Mouse (Mus musculus) megakaryocyte-erythroid progenitor cell, adult 5-6 weeks (primary cell): Measurements from ENCODE around the gene Rrnad1. TPM values are rescaled to one million over a fixed set of nuclear protein-coding genes. Genes with fewer than 3 reads are reported as not detected.
"Not testable (repeated sequence)": the region's sequence is repeated elsewhere in the genome, so short reads cannot be mapped to it uniquely, and the experiment has no call there.

Source experiments
- ATAC-seq: replicated peaks from 2 replicates; pipeline ENCODE4 v1.8.0; 2016; ENCODE audit warnings: mild to moderate bottlenecking, inconsistent platforms; ENCODE audit not compliant: severe bottlenecking, poor library complexity, low FRiP score, low TSS enrichment
- total RNA-seq, 2 experiments: library from RNA; stranded (forward) in 1 of 2; stranded (reverse) in 1 of 2; fragments of 200-1000, 215-1000 nt in 1 of 2; fragments of >200 nt in 1 of 2; fragmentation: Nextera tagmentation in 1 of 2; gene quantifications; 2 replicates each; pipeline ENCODE4 v1.2.3; 2014 to 2017

Gene Rrnad1
- total RNA-seq, 2 experiments from 2014 or later, result 4.1 to 26.9 TPM

- no peak for ATAC-seq
Observed at GRCm38 (mm10) chr3:87893367-87893905, 37.1 kb downstream of the Rrnad1 start.

GRCm38 (mm10) chr3:87891481-87891880, 39.0 kb downstream of the Rrnad1 start:
- ATAC-seq, result no peak

GRCm38 (mm10) chr3:87887400-87887799, 43.1 kb downstream of the Rrnad1 start:
- ATAC-seq, result not testable (repeated sequence)

- ATAC-seq, result no peak
Observed at GRCm38 (mm10) chr3:87886416-87886815, 44.1 kb downstream of the Rrnad1 start.

GRCm38 (mm10) chr3:87886004-87886365, 44.5 kb downstream of the Rrnad1 start:
- ATAC-seq, result peak; percentile 8; the same call in 1 of the 2 replicates

GRCm38 (mm10) chr3:87885281-87886003, 45.1 kb downstream of the Rrnad1 start, which contains the start of gene Prcc:
Prcc (minus strand) TSS chr3:87885608.
- peak; percentile 94 for ATAC-seq

- peak; percentile 49 for ATAC-seq
Observed at GRCm38 (mm10) chr3:87884708-87885251, 45.7 kb downstream of the Rrnad1 start.

- ATAC-seq, result no peak
Observed at GRCm38 (mm10) chr3:87884291-87884690, 46.2 kb downstream of the Rrnad1 start.

- no peak for ATAC-seq
Observed at GRCm38 (mm10) chr3:87877730-87878129, 52.8 kb downstream of the Rrnad1 start.

Other genes with a start within 250 kb of the Rrnad1 start
- gene Lrrc71, start 182.1 kb downstream of the Rrnad1 start, total RNA-seq (2014; fragmentation: Nextera tagmentation), result not detected in 2 replicates
- gene Lrrc71, start 182.1 kb downstream of the Rrnad1 start, total RNA-seq (2017), result 0.23 TPM in 1 of 2 replicates, not detected in the other
- gene Ntrk1, start 135.6 kb downstream of the Rrnad1 start, total RNA-seq (2014; fragmentation: Nextera tagmentation), result not detected in 2 replicates
- not detected in 2 replicates for gene Ntrk1, start 135.6 kb downstream of the Rrnad1 start, total RNA-seq (2017)
- gene Insrr, start 133.8 kb downstream of the Rrnad1 start, total RNA-seq (2014; fragmentation: Nextera tagmentation), result not detected in 2 replicates
- 0.15 TPM in 1 of 2 replicates, not detected in the other for gene Insrr, start 133.8 kb downstream of the Rrnad1 start, total RNA-seq (2017)
- gene Pear1, start 106.4 kb downstream of the Rrnad1 start, total RNA-seq (2014; fragmentation: Nextera tagmentation), result 3.3 and 15.3 TPM in 2 replicates
- 3.2 and 4.3 TPM in 2 replicates for gene Pear1, start 106.4 kb downstream of the Rrnad1 start, total RNA-seq (2017)
- 0.74 and 2.2 TPM in 2 replicates for gene Sh2d2a, start 84.0 kb downstream of the Rrnad1 start, total RNA-seq (2014; fragmentation: Nextera tagmentation)
- 5.2 TPM in 1 of 2 replicates, not detected in the other for gene Sh2d2a, start 84.0 kb downstream of the Rrnad1 start, total RNA-seq (2017)
- 39.9 and 52.2 TPM in 2 replicates for gene Prcc, start 45.1 kb downstream of the Rrnad1 start, total RNA-seq (2014; fragmentation: Nextera tagmentation)
- gene Prcc, start 45.1 kb downstream of the Rrnad1 start, total RNA-seq (2017), result 30.1 and 48.5 TPM in 2 replicates
- 676 and 813 TPM in 2 replicates for gene Hdgf, start 24.4 kb downstream of the Rrnad1 start, total RNA-seq (2014; fragmentation: Nextera tagmentation)
- 908 and 1,020 TPM in 2 replicates for gene Hdgf, start 24.4 kb downstream of the Rrnad1 start, total RNA-seq (2017)
- 147 and 201 TPM in 2 replicates for gene Mrpl24, start 11.2 kb downstream of the Rrnad1 start, total RNA-seq (2014; fragmentation: Nextera tagmentation)
- 116 and 118 TPM in 2 replicates for gene Mrpl24, start 11.2 kb downstream of the Rrnad1 start, total RNA-seq (2017)
- 65.1 and 78.0 TPM in 2 replicates for gene Isg20l2, start 403 bp downstream of the Rrnad1 start, total RNA-seq (2014; fragmentation: Nextera tagmentation)
- gene Isg20l2, start 403 bp downstream of the Rrnad1 start, total RNA-seq (2017), result 60.4 and 61.7 TPM in 2 replicates
- 2.8 TPM in 1 of 2 replicates, not detected in the other for gene Crabp2, start 17.9 kb upstream of the Rrnad1 start, total RNA-seq (2014; fragmentation: Nextera tagmentation)
- 1.2 TPM in 1 of 2 replicates, not detected in the other for gene Crabp2, start 17.9 kb upstream of the Rrnad1 start, total RNA-seq (2017)
- not detected in 2 replicates for gene Nes, start 40.4 kb upstream of the Rrnad1 start, total RNA-seq (2014; fragmentation: Nextera tagmentation)
- gene Nes, start 40.4 kb upstream of the Rrnad1 start, total RNA-seq (2017), result 0.84 TPM in 1 of 2 replicates, not detected in the other
- gene Bcan, start 69.5 kb upstream of the Rrnad1 start, total RNA-seq (2014; fragmentation: Nextera tagmentation), result not detected in 2 replicates
- gene Bcan, start 69.5 kb upstream of the Rrnad1 start, total RNA-seq (2017), result not detected in 2 replicates
- not detected in 2 replicates for gene Hapln2, start 96.9 kb upstream of the Rrnad1 start, total RNA-seq (2014; fragmentation: Nextera tagmentation)
- not detected in 2 replicates for gene Hapln2, start 96.9 kb upstream of the Rrnad1 start, total RNA-seq (2017)
- 48.6 and 79.2 TPM in 2 replicates for gene Gpatch4, start 112.4 kb upstream of the Rrnad1 start, total RNA-seq (2014; fragmentation: Nextera tagmentation)
- gene Gpatch4, start 112.4 kb upstream of the Rrnad1 start, total RNA-seq (2017), result 81.0 and 81.9 TPM in 2 replicates
- 36.8 and 68.7 TPM in 2 replicates for gene Naxe, start 127.8 kb upstream of the Rrnad1 start, total RNA-seq (2014; fragmentation: Nextera tagmentation)
- 21.8 and 25.8 TPM in 2 replicates for gene Naxe, start 127.8 kb upstream of the Rrnad1 start, total RNA-seq (2017)
- gene Ttc24, start 147.6 kb upstream of the Rrnad1 start, total RNA-seq (2014; fragmentation: Nextera tagmentation), result not detected in 2 replicates
- gene Ttc24, start 147.6 kb upstream of the Rrnad1 start, total RNA-seq (2017), result not detected in 2 replicates
- 9.7 and 16.0 TPM in 2 replicates for gene Iqgap3, start 151.3 kb upstream of the Rrnad1 start, total RNA-seq (2014; fragmentation: Nextera tagmentation)
- gene Iqgap3, start 151.3 kb upstream of the Rrnad1 start, total RNA-seq (2017), result 6.6 and 15.2 TPM in 2 replicates
- gene Mef2d, start 211.7 kb upstream of the Rrnad1 start, total RNA-seq (2014; fragmentation: Nextera tagmentation), result 91.9 and 97.4 TPM in 2 replicates
- 19.7 and 50.5 TPM in 2 replicates for gene Mef2d, start 211.7 kb upstream of the Rrnad1 start, total RNA-seq (2017)